Mouse (Mus musculus): ENCODE measurements around the gene Celf2. TPM values are rescaled to one million over a fixed set of nuclear protein-coding genes. Genes with fewer than 3 reads are reported as not detected.

Celf2 gene
- polyA plus RNA-seq, 1 experiment = 35.9 TPM

GRCm38 (mm10) chr2:7249002-7249401 lies 260.4 kb downstream of the Celf2 start:
- no peak overlapping the region for H3K4me3 ChIP-seq (replicated peaks; ENCODE audit: control insufficient read depth, low read depth, low read length)
- no peak for TF ChIP-seq CTCF (IDR thresholded peaks at IDR 0.05; ENCODE audit: control insufficient read depth, insufficient read depth, low read length)
- TF ChIP-seq POLR2A (IDR thresholded peaks at IDR 0.05; ENCODE audit: borderline replicate concordance, control insufficient read depth, low read depth, low read length) = no peak
- no peaks in the 10 kb centered on the region for H3K4me1 ChIP-seq (ENCODE audit: control insufficient read depth, insufficient read depth, low read length)
- no peak overlapping the region for H3K27ac ChIP-seq (ENCODE audit: control insufficient read depth, insufficient read depth, low read depth, low read length, poor library complexity)

- Histone ChIP-seq H3K4me3 (replicated peaks; ENCODE audit: control insufficient read depth, low read depth, low read length) (no peak overlapping the region), H3K27ac (ENCODE audit: control insufficient read depth, insufficient read depth, low read depth, low read length, poor library complexity) (no peak overlapping the region), H3K4me1 (ENCODE audit: control insufficient read depth, insufficient read depth, low read length) (no peaks in the 10 kb centered on the region)
- TF ChIP-seq POLR2A (IDR thresholded peaks at IDR 0.05; ENCODE audit: borderline replicate concordance, control insufficient read depth, low read depth, low read length) (no peak), CTCF (IDR thresholded peaks at IDR 0.05; ENCODE audit: control insufficient read depth, insufficient read depth, low read length) (no peak)
- 66% methylated on average over 4 of the region's 4 CpGs for WGBS
Measured at GRCm38 (mm10) chr2:7245958-7246774, 263.2 kb downstream of the Celf2 start.

GRCm38 (mm10) chr2:7242139-7242538 lies 267.2 kb downstream of the Celf2 start:
- WGBS = 68% methylated on average over 1 of the region's 1 CpGs
- TF ChIP-seq POLR2A (IDR thresholded peaks at IDR 0.05; ENCODE audit: borderline replicate concordance, control insufficient read depth, low read depth, low read length) (no peak), CTCF (IDR thresholded peaks at IDR 0.05; ENCODE audit: control insufficient read depth, insufficient read depth, low read length) (no peak)
- H3K27ac ChIP-seq (ENCODE audit: control insufficient read depth, insufficient read depth, low read depth, low read length, poor library complexity) = no peak overlapping the region

GRCm38 (mm10) chr2:7241523-7241941 lies 267.8 kb downstream of the Celf2 start:
- no peak overlapping the region for H3K4me3 ChIP-seq (replicated peaks; ENCODE audit: control insufficient read depth, low read depth, low read length)
- 85% methylated on average over 4 of the region's 4 CpGs for WGBS
- no peak overlapping the region for H3K27ac ChIP-seq (ENCODE audit: control insufficient read depth, insufficient read depth, low read depth, low read length, poor library complexity)
- TF ChIP-seq CTCF (IDR thresholded peaks at IDR 0.05; ENCODE audit: control insufficient read depth, insufficient read depth, low read length) (no peak), POLR2A (IDR thresholded peaks at IDR 0.05; ENCODE audit: borderline replicate concordance, control insufficient read depth, low read depth, low read length) (no peak)
- H3K4me1 ChIP-seq (ENCODE audit: control insufficient read depth, insufficient read depth, low read length) = no peaks in the 10 kb centered on the region

More at GRCm38 (mm10) chr2:7242139-7242538, 267.2 kb downstream of the Celf2 start:
- Histone ChIP-seq H3K4me1 (ENCODE audit: control insufficient read depth, insufficient read depth, low read length) (no peaks in the 10 kb centered on the region), H3K4me3 (replicated peaks; ENCODE audit: control insufficient read depth, low read depth, low read length) (no peak overlapping the region)

DNA sequence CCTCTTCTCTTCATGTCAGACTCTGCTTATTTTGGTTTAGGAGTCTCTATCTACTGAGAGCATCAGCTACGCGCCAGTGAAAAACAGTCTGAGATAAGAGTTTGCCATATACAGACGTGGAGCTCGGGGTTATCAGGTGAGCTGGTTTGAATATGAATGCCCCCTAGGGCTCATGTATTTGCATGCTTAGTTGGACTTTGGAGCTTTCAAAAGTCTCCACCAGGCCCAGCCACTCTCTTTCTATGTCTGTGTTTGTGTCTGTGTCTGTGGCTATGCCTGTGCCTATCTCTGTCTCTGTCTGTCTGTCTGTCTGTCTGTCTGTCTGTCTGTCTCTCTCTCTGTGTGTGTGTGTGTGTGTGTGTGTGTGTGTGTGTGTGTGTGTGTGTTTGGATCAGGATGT lies 272.1 kb downstream of the Celf2 start:
- 81% methylated on average over 4 of the region's 4 CpGs for WGBS

GRCm38 (mm10) chr2:7236452-7236851 lies 272.9 kb downstream of the Celf2 start:
- WGBS = 75% methylated on average over 3 of the region's 3 CpGs
- no peak overlapping the region for H3K27ac ChIP-seq (ENCODE audit: control insufficient read depth, insufficient read depth, low read depth, low read length, poor library complexity)
- no peak overlapping the region for H3K4me3 ChIP-seq (replicated peaks; ENCODE audit: control insufficient read depth, low read depth, low read length)
- no peaks in the 10 kb centered on the region for H3K4me1 ChIP-seq (ENCODE audit: control insufficient read depth, insufficient read depth, low read length)
- TF ChIP-seq CTCF (IDR thresholded peaks at IDR 0.05; ENCODE audit: control insufficient read depth, insufficient read depth, low read length) = no peak
- no peak for TF ChIP-seq POLR2A (IDR thresholded peaks at IDR 0.05; ENCODE audit: borderline replicate concordance, control insufficient read depth, low read depth, low read length)

More for the DNA sequence above, 272.1 kb downstream of the Celf2 start:
- TF ChIP-seq POLR2A (IDR thresholded peaks at IDR 0.05; ENCODE audit: borderline replicate concordance, control insufficient read depth, low read depth, low read length) = no peak
- no peak for TF ChIP-seq CTCF (IDR thresholded peaks at IDR 0.05; ENCODE audit: control insufficient read depth, insufficient read depth, low read length)
- Histone ChIP-seq H3K27ac (ENCODE audit: control insufficient read depth, insufficient read depth, low read depth, low read length, poor library complexity) (no peak overlapping the region), H3K4me1 (ENCODE audit: control insufficient read depth, insufficient read depth, low read length) (no peaks in the 10 kb centered on the region), H3K4me3 (replicated peaks; ENCODE audit: control insufficient read depth, low read depth, low read length) (no peak overlapping the region)

- Histone ChIP-seq H3K4me1 (ENCODE audit: control insufficient read depth, insufficient read depth, low read length) (no peaks in the 10 kb centered on the region), H3K27ac (ENCODE audit: control insufficient read depth, insufficient read depth, low read depth, low read length, poor library complexity) (no peak overlapping the region), H3K4me3 (replicated peaks; ENCODE audit: control insufficient read depth, low read depth, low read length) (no peak overlapping the region)
- WGBS = 77% methylated on average over 4 of the region's 4 CpGs
- no peak for TF ChIP-seq CTCF (IDR thresholded peaks at IDR 0.05; ENCODE audit: control insufficient read depth, insufficient read depth, low read length)
- no peak for TF ChIP-seq POLR2A (IDR thresholded peaks at IDR 0.05; ENCODE audit: borderline replicate concordance, control insufficient read depth, low read depth, low read length)
Measured at GRCm38 (mm10) chr2:7235059-7235741, 274.2 kb downstream of the Celf2 start.

- no peaks in the 10 kb centered on the region for H3K4me1 ChIP-seq (ENCODE audit: control insufficient read depth, insufficient read depth, low read length)
- 89% methylated on average over 7 of the region's 7 CpGs for WGBS
- no peak for TF ChIP-seq CTCF (IDR thresholded peaks at IDR 0.05; ENCODE audit: control insufficient read depth, insufficient read depth, low read length)
- no peak for TF ChIP-seq POLR2A (IDR thresholded peaks at IDR 0.05; ENCODE audit: borderline replicate concordance, control insufficient read depth, low read depth, low read length)
- H3K4me3 ChIP-seq (replicated peaks; ENCODE audit: control insufficient read depth, low read depth, low read length) = no peak overlapping the region
- no peak overlapping the region for H3K27ac ChIP-seq (ENCODE audit: control insufficient read depth, insufficient read depth, low read depth, low read length, poor library complexity)
Measured at GRCm38 (mm10) chr2:7234587-7234986, 274.8 kb downstream of the Celf2 start.
